Mouse (Mus musculus) ZHBTc4 (cell line): ENCODE data around the gene Fhl1.

Experiments used
- DNase-seq: peaks from one replicate; pipeline ENCODE4 v3.0.0-alpha.2; 2011; ENCODE audit warnings: low read depth, low spot score

Gene Fhl1

DNA sequence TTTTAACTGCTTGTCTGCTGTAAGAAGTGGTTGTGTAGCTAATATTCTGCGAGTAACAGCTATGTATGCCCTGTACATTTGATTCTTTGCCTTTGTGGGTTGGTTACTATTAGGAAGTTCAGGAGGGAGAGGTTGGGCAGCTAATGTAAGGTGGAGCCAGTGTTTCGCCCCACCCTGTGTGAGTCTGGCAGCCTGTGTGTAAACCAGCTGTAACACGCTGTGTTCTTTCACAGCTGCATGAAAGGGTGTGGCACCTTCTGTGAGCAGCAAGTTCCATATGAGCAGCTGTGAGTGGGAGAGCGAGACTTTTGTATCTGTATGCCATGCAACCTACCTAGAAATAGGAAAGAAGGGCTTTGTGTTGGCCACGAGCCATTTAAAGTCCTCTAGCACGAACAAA lies 20.6 kb downstream of the Fhl1 start:
- DNase-seq: peak; percentile 10

- DNase-seq: no peak
Observed at GRCm38 (mm10) chrX:56753317-56754289, 22.0 kb downstream of the Fhl1 start.

GRCm38 (mm10) chrX:56755646-56756045 lies 24.1 kb downstream of the Fhl1 start:
- DNase-seq: peak; percentile 53

DNA sequence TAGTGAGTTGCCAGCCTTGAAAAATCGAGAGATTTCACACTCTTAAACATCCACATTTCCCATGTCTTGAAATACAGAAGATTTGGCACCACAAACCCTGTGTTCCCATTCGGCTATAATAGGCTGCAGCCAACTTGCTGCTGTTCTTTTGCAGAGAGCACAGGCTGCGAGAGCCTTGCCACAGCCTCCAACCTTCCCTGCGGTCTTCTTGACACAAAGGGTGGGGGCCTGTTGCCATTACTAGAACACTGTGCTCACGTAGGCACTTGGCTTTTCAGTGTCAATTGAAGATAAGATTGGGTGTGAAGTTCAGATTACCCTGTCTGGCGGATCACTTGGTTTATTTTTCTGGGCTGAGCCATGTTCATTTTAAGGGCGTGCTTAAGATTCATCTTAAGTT lies 24.8 kb downstream of the Fhl1 start:
- DNase-seq: no peak

DNA sequence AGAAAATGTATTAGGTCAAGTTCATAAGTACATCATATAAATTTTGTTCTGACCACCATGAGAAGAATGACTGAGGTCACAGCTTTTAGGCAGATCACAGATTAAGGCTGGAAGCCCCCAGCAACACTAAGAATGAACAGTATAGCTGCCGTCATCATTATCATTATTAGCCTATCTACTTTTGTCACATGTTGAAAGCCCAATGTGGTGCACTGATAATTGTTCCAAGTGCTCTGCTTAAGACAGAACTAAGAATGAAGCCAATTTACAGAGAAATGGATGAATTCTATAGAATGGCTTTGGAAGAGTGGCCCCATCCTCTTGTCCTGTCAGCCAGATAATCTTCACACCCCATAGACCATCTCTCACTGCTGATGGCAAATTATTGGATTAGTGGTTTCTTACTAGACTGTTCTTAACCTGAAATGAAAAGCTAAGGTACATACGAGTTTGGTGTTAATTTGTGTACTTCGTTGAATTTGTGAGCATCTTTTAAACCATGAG lies 28.7 kb downstream of the Fhl1 start:
- DNase-seq: no peak

GRCm38 (mm10) chrX:56769838-56770237 lies 38.3 kb downstream of the Fhl1 start:
- DNase-seq: no peak

DNA sequence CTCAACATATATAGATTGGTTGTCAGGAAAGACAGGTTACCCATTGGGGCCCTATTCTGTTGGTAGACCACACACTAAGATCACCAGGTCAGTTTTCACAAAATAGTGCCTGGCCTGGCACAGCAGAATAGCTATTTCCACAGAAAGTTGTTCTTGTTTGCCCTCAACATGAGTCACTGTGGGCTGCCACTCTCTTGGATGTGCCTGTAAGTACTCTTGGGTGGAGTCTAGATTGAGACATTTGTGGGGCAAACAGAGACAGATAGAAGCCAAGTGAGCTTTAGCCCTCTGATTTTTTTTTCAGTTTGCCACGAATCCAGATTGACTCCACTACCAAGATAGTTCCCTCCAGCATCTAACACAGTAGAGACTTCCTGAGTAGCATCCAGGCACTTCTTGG lies 40.2 kb downstream of the Fhl1 start:
- no peak for DNase-seq

- no peak for DNase-seq
Observed at GRCm38 (mm10) chrX:56773329-56773728, 41.7 kb downstream of the Fhl1 start.

GRCm38 (mm10) chrX:56786281-56787061 lies 54.9 kb downstream of the Fhl1 start:
- peak; percentile 44 for DNase-seq

- DNase-seq: no peak
Observed at GRCm38 (mm10) chrX:56787486-56787885, 55.9 kb downstream of the Fhl1 start.

DNA sequence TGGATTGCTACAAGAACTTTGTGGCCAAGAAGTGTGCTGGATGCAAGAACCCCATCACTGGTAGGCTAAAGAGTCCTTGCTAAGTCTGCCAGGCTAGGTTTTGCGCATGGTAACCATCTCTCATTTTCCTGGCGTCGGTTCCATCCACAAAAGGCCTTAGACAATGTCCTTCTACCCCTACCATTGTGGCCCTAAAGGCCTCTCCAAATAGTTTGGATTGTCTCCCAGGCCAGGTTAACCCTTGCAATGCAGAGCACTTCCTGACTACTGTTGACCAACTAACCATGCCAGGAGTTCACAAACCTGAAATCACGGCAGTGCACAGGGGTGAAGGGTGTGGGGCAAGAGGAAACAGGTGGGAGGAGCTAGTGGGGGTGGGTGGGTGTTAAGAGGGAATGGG lies 59.0 kb downstream of the Fhl1 start:
- no peak for DNase-seq

- peak; percentile 75 for DNase-seq
Observed at GRCm38 (mm10) chrX:56791268-56791667, 59.7 kb downstream of the Fhl1 start.

- DNase-seq: peak; percentile 38
Observed at GRCm38 (mm10) chrX:56821765-56822603, 90.4 kb downstream of the Fhl1 start, which contains the start of gene Map7d3. Map7d3 (minus strand) TSS chrX:56822326.

DNA sequence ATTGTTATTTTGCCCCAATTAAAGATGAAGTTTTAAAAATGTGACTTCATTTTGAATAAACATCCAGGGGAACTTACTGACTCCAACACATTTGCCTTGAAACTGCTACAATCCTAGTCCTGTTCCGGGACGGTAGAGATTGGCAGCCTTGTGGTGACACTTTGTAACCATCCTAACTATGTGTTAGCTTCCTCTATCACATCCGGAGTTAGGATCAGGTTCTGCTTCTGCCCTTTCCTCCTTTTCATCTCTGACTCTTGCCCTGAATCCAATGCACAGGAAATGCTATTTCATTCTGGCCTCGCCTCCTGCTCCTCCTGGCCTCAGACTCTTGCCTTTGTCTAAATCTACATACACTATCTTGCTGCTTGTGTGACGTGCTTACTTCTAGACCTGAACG lies 95.9 kb downstream of the Fhl1 start:
- no peak for DNase-seq

GRCm38 (mm10) chrX:56835842-56836241 lies 104.3 kb downstream of the Fhl1 start:
- no peak for DNase-seq

GRCm38 (mm10) chrX:56839369-56839768 lies 107.8 kb downstream of the Fhl1 start:
- DNase-seq: peak; percentile 35

GRCm38 (mm10) chrX:56841255-56841654 lies 109.7 kb downstream of the Fhl1 start:
- peak; percentile 9 for DNase-seq
